Mouse (Mus musculus) lung, embryonic 15.5 days (tissue): Measurements from ENCODE around the gene Pfpl. TPM values are rescaled to one million over a fixed set of nuclear protein-coding genes. Genes with fewer than 3 reads are reported as not detected.

Source experiments
- ATAC-seq: fragments of 200-750 bp; cut with Nextera tagmentation; 2 replicates; pipeline ENCODE4 v1.8.0; 2017; ENCODE audit warnings: moderate number of reproducible peaks, borderline replicate concordance; ENCODE audit not compliant: low FRiP score, low TSS enrichment; ENCODE audit errors: extremely low read depth
- H3K27ac ChIP-seq: fragments of 300-500 bp; sonication (generic); 2 replicates; pipeline ENCODE4 v1.5.1; 2015; ENCODE audit warnings: moderate library complexity, mild to moderate bottlenecking, inconsistent platforms
- H3K27me3 ChIP-seq: fragments of 300-500 bp; sonication (generic); 2 replicates; pipeline ENCODE4 v1.6.1; 2015; ENCODE audit warnings: inconsistent platforms
- H3K36me3 ChIP-seq: fragments of 300-500 bp; sonication (generic); 2 replicates; pipeline ENCODE4 v1.6.1; 2015; ENCODE audit warnings: inconsistent platforms
- H3K4me1 ChIP-seq: fragments of 300-500 bp; sonication (generic); 2 replicates; pipeline ENCODE4 v1.6.1; 2015; ENCODE audit warnings: inconsistent platforms
- H3K4me2 ChIP-seq: fragments of 300-500 bp; sonication (generic); 2 replicates; pipeline ENCODE4 v1.6.1; 2015; ENCODE audit warnings: inconsistent platforms, mild to moderate bottlenecking, moderate library complexity
- H3K4me3 ChIP-seq: fragments of 300-500 bp; sonication (generic); 2 replicates; pipeline ENCODE4 v1.5.1; 2015; ENCODE audit warnings: mild to moderate bottlenecking, inconsistent platforms
- H3K9ac ChIP-seq: fragments of 300-500 bp; sonication (generic); 2 replicates; pipeline ENCODE4 v1.6.1; 2015; ENCODE audit warnings: inconsistent platforms
- H3K9me3 ChIP-seq: fragments of 300-500 bp; sonication (generic); 2 replicates; pipeline ENCODE4 v1.6.1; 2016; ENCODE audit warnings: inconsistent platforms
- WGBS: fragments of 180-500 bp; shearing (Covaris S2); methylation state at CpG from one replicate; pipeline ENCODE4 v1.1.7; 2015; 5-methylcytosine and 5-hydroxymethylcytosine counted together
- polyA plus RNA-seq: library from polyadenylated mRNA; unstranded; fragments of >200 nt; fragmentation: Nextera tagmentation; extraction: Ambion mirVana; gene quantifications from 2 replicates; pipeline ENCODE4 v1.2.1, GENCODE M21; 2015

Gene Pfpl
- polyA plus RNA-seq, 1 experiment from 2014 or later, result not detected

GRCm38 (mm10) chr19:12440103-12440725, 12.5 kb downstream of the Pfpl start:
- no peak overlapping the region for H3K9ac ChIP-seq

GRCm38 (mm10) chr19:12442560-12442959, 14.9 kb downstream of the Pfpl start:
- no peak overlapping the region for H3K4me2 ChIP-seq

More at GRCm38 (mm10) chr19:12440103-12440725, 12.5 kb downstream of the Pfpl start:
- Histone ChIP-seq H3K4me2 (no peak overlapping the region), H3K27me3 (no peaks in the 10 kb centered on the region), H3K27ac (no peak overlapping the region), H3K4me1 (no peaks in the 10 kb centered on the region), H3K4me3 (no peak overlapping the region), H3K36me3 (no peaks in the 10 kb centered on the region), H3K9me3 (no peaks in the 10 kb centered on the region)
- no peak for ATAC-seq
- WGBS, result 56% methylated on average over 5 of the region's 5 CpGs

GRCm38 (mm10) chr19:12445014-12445413, 17.3 kb downstream of the Pfpl start:
- H3K9ac ChIP-seq, result no peak overlapping the region
- no peaks in the 10 kb centered on the region for H3K27me3 ChIP-seq
- H3K36me3 ChIP-seq, result no peaks in the 10 kb centered on the region
- no peak overlapping the region for H3K4me3 ChIP-seq
- no peak for ATAC-seq
- no peaks in the 10 kb centered on the region for H3K4me1 ChIP-seq
- H3K27ac ChIP-seq, result no peak overlapping the region
- 67% methylated on average over 3 of the region's 3 CpGs for WGBS
- H3K4me2 ChIP-seq, result no peak overlapping the region
- no peaks in the 10 kb centered on the region for H3K9me3 ChIP-seq

More at GRCm38 (mm10) chr19:12442560-12442959, 14.9 kb downstream of the Pfpl start:
- Histone ChIP-seq H3K4me3 (no peak overlapping the region), H3K4me1 (no peaks in the 10 kb centered on the region), H3K9ac (no peak overlapping the region), H3K27ac (no peak overlapping the region), H3K36me3 (no peaks in the 10 kb centered on the region), H3K9me3 (no peaks in the 10 kb centered on the region), H3K27me3 (no peaks in the 10 kb centered on the region)
- WGBS, result 75% methylated on average over 4 of the region's 4 CpGs
- ATAC-seq, result no peak

- no peaks in the 10 kb centered on the region for H3K36me3 ChIP-seq
- H3K4me3 ChIP-seq, result no peak overlapping the region
- H3K27me3 ChIP-seq, result no peaks in the 10 kb centered on the region
- H3K4me1 ChIP-seq, result peaks cover 1% of the 10 kb centered on the region
- H3K27ac ChIP-seq, result no peak overlapping the region
- H3K9me3 ChIP-seq, result no peaks in the 10 kb centered on the region
- no peak overlapping the region for H3K9ac ChIP-seq
- ATAC-seq, result no peak
- no peak overlapping the region for H3K4me2 ChIP-seq
- WGBS, result 74% methylated on average over 12 of the region's 12 CpGs
These were observed 29.8 kb downstream of the Pfpl start for GRCm38 (mm10) chr19:12457401-12458066.

GRCm38 (mm10) chr19:12459516-12459915, 31.8 kb downstream of the Pfpl start:
- no peaks in the 10 kb centered on the region for H3K36me3 ChIP-seq
- H3K27me3 ChIP-seq, result no peaks in the 10 kb centered on the region
- WGBS, result 62% methylated on average over 4 of the region's 4 CpGs
- H3K4me2 ChIP-seq, result no peak overlapping the region
- H3K27ac ChIP-seq, result no peak overlapping the region
- H3K9ac ChIP-seq, result no peak overlapping the region
- no peaks in the 10 kb centered on the region for H3K9me3 ChIP-seq
- no peak for ATAC-seq
- peaks cover 10% of the 10 kb centered on the region for H3K4me1 ChIP-seq
- no peak overlapping the region for H3K4me3 ChIP-seq

GRCm38 (mm10) chr19:12460282-12461249, 32.9 kb downstream of the Pfpl start, which contains the start of gene Mpeg1:
Gene Mpeg1, plus strand, starts transcription at chr19:12460779.
- Histone ChIP-seq H3K4me1 (peaks cover 10% of the 10 kb centered on the region), H3K4me2 (no peak within 1 kb of the TSS), H3K4me3 (no peak within 1 kb of the TSS), H3K36me3 (no peaks in the 10 kb centered on the region), H3K27ac (no peak within 1 kb of the TSS), H3K9ac (no peak within 1 kb of the TSS), H3K27me3 (no peaks in the 10 kb centered on the region), H3K9me3 (no peaks in the 10 kb centered on the region)
- 76% methylated on average over 11 of the region's 11 CpGs for WGBS
- ATAC-seq, result no peak

- Histone ChIP-seq H3K9ac (no peak overlapping the region), H3K9me3 (no peaks in the 10 kb centered on the region), H3K36me3 (peaks cover 2% of the 10 kb centered on the region; the same call in 1 of the 2 replicates), H3K27ac (peak overlapping the region; percentile 90), H3K4me3 (no peak overlapping the region), H3K4me2 (no peak overlapping the region), H3K4me1 (peaks cover 10% of the 10 kb centered on the region), H3K27me3 (no peaks in the 10 kb centered on the region)
- 63% methylated on average over 7 of the region's 7 CpGs for WGBS
- ATAC-seq, result peak; percentile 33
These were observed 35.4 kb downstream of the Pfpl start for GRCm38 (mm10) chr19:12462851-12463721.

GRCm38 (mm10) chr19:12463722-12464035, 36.0 kb downstream of the Pfpl start:
- H3K4me1 ChIP-seq, result peaks cover 10% of the 10 kb centered on the region
- WGBS, result 5% methylated on average over 1 of the region's 1 CpGs
- H3K27me3 ChIP-seq, result no peaks in the 10 kb centered on the region
- H3K27ac ChIP-seq, result peak overlapping the region; percentile 90
- no peak overlapping the region for H3K4me2 ChIP-seq
- H3K9ac ChIP-seq, result no peak overlapping the region
- H3K36me3 ChIP-seq, result peaks cover 6% of the 10 kb centered on the region; the same call in 1 of the 2 replicates
- peak; percentile 87 for ATAC-seq
- no peaks in the 10 kb centered on the region for H3K9me3 ChIP-seq
- no peak overlapping the region for H3K4me3 ChIP-seq

GRCm38 (mm10) chr19:12464127-12464526, 36.4 kb downstream of the Pfpl start:
- Histone ChIP-seq H3K4me1 (peaks cover 10% of the 10 kb centered on the region), H3K4me2 (no peak overlapping the region)
- no peak for ATAC-seq

GRCm38 (mm10) chr19:12464674-12465073, 37.0 kb downstream of the Pfpl start:
- Histone ChIP-seq H3K9me3 (no peaks in the 10 kb centered on the region), H3K27me3 (no peaks in the 10 kb centered on the region), H3K27ac (peak overlapping the region; percentile 90), H3K4me3 (no peak overlapping the region), H3K4me2 (no peak overlapping the region), H3K9ac (no peak overlapping the region), H3K4me1 (peaks cover 10% of the 10 kb centered on the region), H3K36me3 (peaks cover 16% of the 10 kb centered on the region)
- 46% methylated on average over 4 of the region's 4 CpGs for WGBS
- no peak for ATAC-seq

More at GRCm38 (mm10) chr19:12464127-12464526, 36.4 kb downstream of the Pfpl start:
- Histone ChIP-seq H3K27ac (peak overlapping the region; percentile 90), H3K27me3 (no peaks in the 10 kb centered on the region), H3K36me3 (peaks cover 11% of the 10 kb centered on the region; the same call in 1 of the 2 replicates), H3K9ac (no peak overlapping the region), H3K9me3 (no peaks in the 10 kb centered on the region), H3K4me3 (no peak overlapping the region)
- WGBS, result 62% methylated on average over 5 of the region's 5 CpGs

- H3K36me3 ChIP-seq, result peaks cover 19% of the 10 kb centered on the region
- no peak overlapping the region for H3K4me2 ChIP-seq
- H3K9ac ChIP-seq, result no peak overlapping the region
- H3K4me3 ChIP-seq, result no peak overlapping the region
- 85% methylated on average over 10 of the region's 10 CpGs for WGBS
- peak overlapping the region; percentile 90 for H3K27ac ChIP-seq
- peaks cover 10% of the 10 kb centered on the region for H3K4me1 ChIP-seq
- H3K9me3 ChIP-seq, result no peaks in the 10 kb centered on the region
- no peak for ATAC-seq
- H3K27me3 ChIP-seq, result no peaks in the 10 kb centered on the region
These were observed 37.9 kb downstream of the Pfpl start for GRCm38 (mm10) chr19:12465530-12466144.
